Mouse (Mus musculus) liver, embryonic 16.5 days (tissue): ENCODE measurements around the gene Ei24. TPM values are rescaled to one million over a fixed set of nuclear protein-coding genes. Genes with fewer than 3 reads are reported as not detected.

Experiments
- ATAC-seq: fragments of 200-750 bp; cut with Nextera tagmentation; 2 replicates; pipeline ENCODE4 v1.8.0; 2017; ENCODE audit warnings: low read depth, mild to moderate bottlenecking, moderate number of reproducible peaks, moderate library complexity
- H3K27ac ChIP-seq: fragments of 300-500 bp; sonication (generic); 2 replicates; pipeline ENCODE4 v1.5.1; 2014; ENCODE audit warnings: mild to moderate bottlenecking, low read length
- H3K27me3 ChIP-seq: fragments of 300-500 bp; sonication (generic); 2 replicates; pipeline ENCODE4 v1.6.1; 2014; ENCODE audit warnings: low read depth, low read length, mixed read lengths; ENCODE audit not compliant: control insufficient read depth, insufficient read depth
- H3K36me3 ChIP-seq: fragments of 300-500 bp; sonication (generic); 2 replicates; pipeline ENCODE4 v1.6.1; 2014; ENCODE audit warnings: mild to moderate bottlenecking; ENCODE audit not compliant: control insufficient read depth, insufficient read depth
- H3K4me1 ChIP-seq: fragments of 300-500 bp; sonication (generic); 2 replicates; pipeline ENCODE4 v1.6.1; 2014; ENCODE audit warnings: low read depth, low read length, mixed read lengths; ENCODE audit not compliant: control insufficient read depth
- H3K4me2 ChIP-seq: fragments of 300-500 bp; sonication (generic); 2 replicates; pipeline ENCODE4 v1.6.1; 2014; ENCODE audit warnings: low read depth, low read length, mixed read lengths
- H3K4me3 ChIP-seq: fragments of 300-500 bp; sonication (generic); 2 replicates; pipeline ENCODE4 v1.5.1; 2014; ENCODE audit warnings: low read depth, mild to moderate bottlenecking, low read length
- H3K9ac ChIP-seq: fragments of 300-500 bp; sonication (generic); 2 replicates; pipeline ENCODE4 v1.6.1; 2014; ENCODE audit warnings: low read depth, low read length
- H3K9me3 ChIP-seq: fragments of 300-500 bp; sonication (generic); replicated peaks from 2 replicates; pipeline ENCODE4 v1.6.1; 2016; ENCODE audit warnings: low read length; ENCODE audit not compliant: control insufficient read depth
- WGBS: fragments of 180-500 bp; shearing (Covaris S2); extraction: QIAGEN DNeasy Blood & Tissue Kit; methylation state at CpG from one replicate; pipeline ENCODE4 v1.1.7; 2014; ENCODE audit not compliant: insufficient replicate concordance; 5-methylcytosine and 5-hydroxymethylcytosine counted together
- polyA plus RNA-seq: library from polyadenylated mRNA; unstranded; fragments of >200 nt; fragmentation: Nextera tagmentation; extraction: Ambion mirVana; gene quantifications from 2 replicates; pipeline ENCODE4 v1.2.1, GENCODE M21; 2015

The Ei24 gene
- polyA plus RNA-seq, 1 experiment from 2014 or later = 26.2 TPM

DNA sequence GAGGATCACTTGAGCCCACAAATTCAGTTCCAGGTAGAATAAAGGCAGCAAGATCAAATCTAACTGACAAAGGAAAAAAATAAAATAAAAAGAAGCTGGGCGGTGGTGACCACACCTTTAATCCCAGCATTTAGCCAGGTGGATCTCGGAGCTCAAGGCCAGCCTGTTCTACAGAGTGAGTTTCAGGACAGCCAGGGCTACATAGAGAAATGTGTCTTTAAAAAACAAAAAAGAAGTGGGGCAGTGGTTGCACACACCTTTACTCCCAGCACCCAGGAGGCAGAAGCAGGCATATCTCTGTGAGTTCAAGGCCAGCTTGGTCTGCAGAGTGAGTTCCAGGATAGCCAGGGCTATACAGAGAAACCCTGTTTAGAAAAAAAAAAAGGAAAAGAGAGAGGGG, 4.8 kb upstream of the Ei24 start:
- Histone ChIP-seq H3K4me3 (no peak overlapping the region), H3K4me1 (no peaks in the 10 kb centered on the region), H3K36me3 (no peaks in the 10 kb centered on the region), H3K4me2 (no peak overlapping the region), H3K27ac (no peak overlapping the region), H3K27me3 (no peaks in the 10 kb centered on the region), H3K9me3 (no peaks in the 10 kb centered on the region), H3K9ac (no peak overlapping the region)
- no peak for ATAC-seq
- 65% methylated on average over 2 of the region's 2 CpGs for WGBS

DNA sequence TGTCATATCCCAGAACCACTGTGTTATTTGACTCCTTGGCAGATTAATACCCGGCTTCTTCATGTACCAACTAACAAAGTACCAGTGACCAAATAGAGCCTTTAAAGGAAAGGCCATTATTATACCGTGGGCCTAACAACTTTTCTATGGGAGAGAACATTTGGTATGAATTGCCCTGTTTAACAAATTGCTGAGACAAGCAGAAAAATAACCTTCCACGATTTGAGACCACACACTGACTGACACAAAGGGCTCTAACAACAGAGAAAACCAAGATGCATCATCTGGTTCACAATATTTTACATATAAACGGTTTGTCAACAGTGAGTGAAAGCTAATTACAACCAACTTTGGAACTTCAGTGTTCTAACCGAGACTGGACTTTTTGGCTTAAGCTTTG, 969 bp downstream of the Ei24 start:
- 18% methylated on average over 5 of the region's 5 CpGs for WGBS
- no peaks in the 10 kb centered on the region for H3K27me3 ChIP-seq
- H3K9me3 ChIP-seq = no peaks in the 10 kb centered on the region
- peak overlapping the region; percentile 87 for H3K4me2 ChIP-seq
- peak overlapping the region; percentile 93 for H3K9ac ChIP-seq
- H3K4me3 ChIP-seq = peak overlapping the region; percentile 90
- peaks cover 6% of the 10 kb centered on the region for H3K4me1 ChIP-seq
- no peak overlapping the region for H3K27ac ChIP-seq
- no peaks in the 10 kb centered on the region for H3K36me3 ChIP-seq
- ATAC-seq = no peak

DNA sequence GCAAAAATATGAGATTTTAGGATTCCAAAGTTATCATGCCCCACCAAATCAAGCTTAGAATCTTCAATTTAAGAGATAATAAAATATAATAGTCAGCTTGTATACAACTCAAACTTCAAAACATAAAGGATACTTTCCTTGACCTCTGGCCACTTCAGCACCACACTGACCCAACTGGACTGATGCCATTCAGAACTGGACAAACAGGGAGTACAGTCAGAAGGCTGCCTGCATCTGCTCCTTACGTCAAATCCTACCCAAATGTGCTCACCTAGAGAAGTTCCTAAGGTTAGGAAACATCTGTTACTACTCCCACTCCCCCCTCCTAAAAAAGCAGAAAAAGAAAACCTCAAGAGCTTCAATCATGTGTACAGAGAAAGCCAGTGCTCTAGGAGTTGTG, 1.6 kb downstream of the Ei24 start:
- peaks cover 2% of the 10 kb centered on the region; the same call in 1 of the 2 replicates for H3K36me3 ChIP-seq
- 65% methylated on average over 1 of the region's 1 CpGs for WGBS
- no peak for ATAC-seq
- no peak overlapping the region for H3K4me3 ChIP-seq
- H3K27me3 ChIP-seq = no peaks in the 10 kb centered on the region
- H3K4me2 ChIP-seq = no peak overlapping the region
- no peak overlapping the region for H3K9ac ChIP-seq
- no peak overlapping the region for H3K27ac ChIP-seq
- H3K4me1 ChIP-seq = peaks cover 6% of the 10 kb centered on the region
- H3K9me3 ChIP-seq = no peaks in the 10 kb centered on the region

DNA sequence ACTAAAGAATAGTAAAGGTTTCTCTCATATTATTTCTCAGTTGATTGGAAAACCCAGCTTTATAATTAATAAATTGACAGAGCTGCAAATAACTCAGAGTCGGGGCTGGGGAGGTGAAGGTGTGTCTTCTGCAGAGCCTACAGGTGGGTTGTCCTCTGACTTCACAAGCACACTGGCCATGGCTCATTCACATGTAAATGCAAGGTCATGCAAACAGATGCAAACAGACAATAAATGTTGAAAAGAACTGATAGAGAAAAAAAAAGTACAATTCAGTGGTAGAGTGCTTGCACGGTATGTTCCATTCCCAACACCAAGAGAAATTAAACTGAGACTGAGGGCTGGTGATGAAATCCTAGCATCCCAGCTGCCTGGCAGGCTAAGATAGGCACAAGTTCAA, 2.7 kb downstream of the Ei24 start:
- Histone ChIP-seq H3K9ac (no peak overlapping the region), H3K4me1 (peaks cover 6% of the 10 kb centered on the region), H3K27me3 (no peaks in the 10 kb centered on the region), H3K36me3 (peaks cover 5% of the 10 kb centered on the region; the same call in 1 of the 2 replicates), H3K27ac (no peak overlapping the region), H3K4me2 (no peak overlapping the region), H3K9me3 (no peaks in the 10 kb centered on the region), H3K4me3 (no peak overlapping the region)
- WGBS = 68% methylated on average over 2 of the region's 2 CpGs
- ATAC-seq = no peak

DNA sequence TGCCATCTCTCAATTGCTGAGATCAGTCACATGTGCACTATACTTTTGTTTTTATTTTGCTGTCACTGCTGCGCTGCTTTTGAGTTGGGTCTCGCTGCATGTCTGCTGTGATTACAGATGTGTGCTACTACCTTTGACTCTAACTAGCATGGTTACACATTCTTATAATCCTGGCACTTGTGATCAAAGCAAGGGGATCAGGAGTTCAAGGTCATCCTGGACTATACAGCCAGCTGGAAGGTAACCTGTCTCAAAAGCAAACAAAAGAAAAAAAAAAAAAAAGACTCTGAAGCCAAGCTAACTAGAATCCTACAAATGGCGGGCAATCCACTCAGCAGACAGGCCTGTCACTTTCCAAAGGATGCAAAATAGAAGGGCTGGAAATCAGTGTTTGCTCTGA, 5.0 kb downstream of the Ei24 start:
- no peak overlapping the region for H3K27ac ChIP-seq
- peaks cover 22% of the 10 kb centered on the region for H3K36me3 ChIP-seq
- ATAC-seq = no peak
- no peak overlapping the region for H3K4me2 ChIP-seq
- no peak overlapping the region for H3K9ac ChIP-seq
- H3K9me3 ChIP-seq = no peaks in the 10 kb centered on the region
- H3K4me1 ChIP-seq = peaks cover 6% of the 10 kb centered on the region
- no peaks in the 10 kb centered on the region for H3K27me3 ChIP-seq
- H3K4me3 ChIP-seq = no peak overlapping the region
- 67% methylated on average over 3 of the region's 3 CpGs for WGBS

DNA sequence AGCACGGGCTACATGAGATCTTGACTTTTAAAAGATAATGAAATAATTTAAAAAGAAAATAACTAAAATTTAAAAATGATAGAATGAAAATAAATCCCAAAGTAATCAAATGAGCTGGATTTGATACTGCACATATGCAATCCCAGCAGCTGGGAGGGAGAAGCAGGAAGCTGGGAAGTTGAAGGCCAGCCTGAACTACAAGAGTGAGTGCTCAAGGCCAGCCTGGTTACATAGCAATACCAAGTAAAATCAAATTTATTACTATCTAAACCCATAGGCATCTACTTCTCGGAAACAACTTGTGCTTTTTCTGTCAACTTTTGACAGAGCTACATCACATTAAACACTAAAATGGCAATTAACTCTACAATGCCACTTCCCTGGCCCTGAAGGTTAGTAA, 13.3 kb downstream of the Ei24 start:
- WGBS = 71% methylated on average over 2 of the region's 2 CpGs
- Histone ChIP-seq H3K4me2 (no peak overlapping the region), H3K9ac (no peak overlapping the region), H3K4me3 (no peak overlapping the region), H3K27ac (no peak overlapping the region), H3K4me1 (no peaks in the 10 kb centered on the region), H3K36me3 (peaks cover 31% of the 10 kb centered on the region), H3K9me3 (no peaks in the 10 kb centered on the region), H3K27me3 (no peaks in the 10 kb centered on the region)
- no peak for ATAC-seq

DNA sequence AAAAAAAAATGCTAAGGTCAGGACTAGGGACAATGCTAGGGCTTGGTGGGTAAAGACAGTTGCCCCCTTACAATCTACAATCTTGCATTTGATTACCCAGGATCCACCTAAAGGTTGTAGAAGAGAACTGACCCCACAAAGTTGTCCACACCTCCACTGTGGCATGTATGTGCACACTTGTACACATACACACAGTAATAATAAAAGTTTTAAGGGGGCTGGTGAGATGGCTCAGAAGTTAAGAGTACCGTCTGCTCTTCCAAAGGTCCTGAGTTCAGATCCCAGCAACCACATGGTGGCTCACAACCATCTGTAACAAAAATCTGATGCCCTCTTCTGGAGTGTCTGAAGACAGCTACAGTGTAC, 28.2 kb downstream of the Ei24 start:
- peak overlapping the region; percentile 81 for H3K4me2 ChIP-seq

DNA sequence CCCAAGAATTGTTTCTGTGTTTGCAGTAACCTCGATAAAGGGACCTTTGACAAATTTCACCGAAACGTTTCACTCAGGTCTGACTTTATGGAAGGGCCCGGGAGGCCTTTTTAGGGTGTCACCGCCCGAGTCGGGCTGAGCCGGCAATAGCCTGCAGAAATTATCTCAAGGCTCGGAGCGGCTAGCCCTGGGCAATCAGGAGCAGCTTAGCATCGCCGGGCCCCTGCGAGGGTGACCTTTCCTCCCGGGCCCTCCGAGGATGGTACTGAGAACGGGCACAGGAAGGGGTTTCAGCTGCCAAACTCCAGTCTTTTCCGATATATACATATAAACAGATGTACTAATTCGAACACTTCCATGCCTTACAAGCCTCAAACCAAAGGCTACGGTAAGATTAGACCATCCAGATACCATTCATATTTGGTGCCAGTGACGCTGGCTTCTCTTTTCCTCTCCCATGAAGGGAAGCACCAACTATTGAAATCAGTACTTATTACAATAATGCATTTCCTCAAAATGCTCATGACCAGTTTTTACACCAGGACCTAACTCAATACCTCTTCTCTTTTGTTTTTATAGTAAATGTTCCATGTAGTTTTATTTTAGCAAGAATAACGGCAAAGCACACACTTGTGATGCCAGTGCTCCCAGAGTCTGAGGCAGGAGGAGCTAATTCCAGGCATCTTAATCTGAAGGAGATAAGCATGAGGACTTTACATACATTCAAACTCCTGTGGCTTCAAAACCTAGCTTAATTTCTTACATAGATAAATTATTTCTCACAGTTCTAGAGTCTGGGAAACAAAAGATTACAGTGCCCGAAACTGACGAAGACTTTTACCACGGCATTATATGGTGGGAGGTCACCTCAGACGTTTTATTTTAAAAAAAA, 28.8 kb downstream of the Ei24 start:
- peak; percentile 19 for ATAC-seq
- H3K9me3 ChIP-seq = no peaks in the 10 kb centered on the region
- peak overlapping the region; percentile 89 for H3K4me3 ChIP-seq
- WGBS = 4% methylated on average over 25 of the region's 25 CpGs
- H3K9ac ChIP-seq = peak overlapping the region; percentile 71
- H3K4me2 ChIP-seq = peak overlapping the region; percentile 81
- H3K4me1 ChIP-seq = peaks cover 15% of the 10 kb centered on the region
- H3K27me3 ChIP-seq = no peaks in the 10 kb centered on the region
- peak overlapping the region; percentile 94 for H3K27ac ChIP-seq
- peaks cover 6% of the 10 kb centered on the region for H3K36me3 ChIP-seq

More for the DNA sequence above, 28.2 kb downstream of the Ei24 start:
- Histone ChIP-seq H3K36me3 (peaks cover 2% of the 10 kb centered on the region), H3K27ac (peak overlapping the region; percentile 94), H3K9me3 (no peaks in the 10 kb centered on the region), H3K9ac (peak overlapping the region; percentile 71), H3K4me1 (peaks cover 15% of the 10 kb centered on the region), H3K27me3 (no peaks in the 10 kb centered on the region), H3K4me3 (peak overlapping the region; percentile 89)
- ATAC-seq = no peak
- 67% methylated on average over 1 of the region's 1 CpGs for WGBS
